Mouse (Mus musculus) E14TG2a.4 (cell line): Measurements from ENCODE around the gene Arid1a.

Source experiments
- CTCF ChIP-seq: conservative IDR thresholded peaks from 2 replicates; pipeline ENCODE4 v1.5.1; 2014; ENCODE audit warnings: low read length
- NANOG ChIP-seq: IDR thresholded peaks from 2 replicates; pipeline ENCODE4 v1.6.1; 2014; ENCODE audit warnings: borderline replicate concordance, low read length, mixed read lengths
- POU5F1 ChIP-seq: IDR thresholded peaks from 2 replicates; pipeline ENCODE4 v1.6.1; 2014; ENCODE audit warnings: low read length, borderline replicate concordance

GRCm38 (mm10) chr4:133629191-133629590, 127.4 kb downstream of the Arid1a start:
- TF ChIP-seq CTCF (no peak), NANOG (no peak), POU5F1 (no peak)
